ENCODE assay signal across 14 mouse cellular contexts in the genomic region with DNA sequence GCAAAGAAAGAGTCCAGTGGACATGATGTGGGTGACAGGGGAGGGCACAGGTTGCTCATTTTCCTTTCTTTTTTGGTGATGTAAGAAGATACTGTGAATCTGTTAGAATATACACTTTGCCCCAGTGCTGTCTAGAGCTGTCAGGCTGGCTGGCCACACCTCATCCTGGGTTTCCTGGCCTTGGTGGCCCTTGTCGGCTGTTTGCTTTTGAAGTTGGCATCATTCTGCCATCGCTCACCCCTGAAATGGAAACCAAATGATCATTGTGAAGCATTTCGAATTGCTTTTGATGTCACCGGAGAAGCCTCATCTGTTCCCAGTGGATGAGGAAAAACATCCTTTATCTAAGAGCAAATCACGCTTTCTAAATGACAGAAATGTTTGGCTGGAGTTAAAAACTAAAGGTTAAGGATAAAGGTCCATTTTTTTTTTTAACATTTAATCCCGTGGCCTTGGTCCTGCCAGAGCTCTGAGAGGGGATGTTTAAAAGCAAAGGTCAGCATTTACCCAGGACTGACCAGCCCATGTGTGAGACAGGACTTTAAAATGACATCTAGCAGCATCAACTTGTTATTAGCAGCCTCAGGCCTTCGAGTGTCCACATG.
A peak's percentile ranks its signal among the peaks of the same experiment; 100 is the strongest.
DNase-seq lines count a peak whose midpoint lies in the region.
"Had no signal": no experiment of that assay in that cellular context is flagged by ENCODE, and none has a peak within 500 bp of the region (broad histone marks: within the 10 kb centered on the region; RNA-seq: fewer than 3 reads in every experiment).

No protein-coding gene starts in this region.

- peak; percentile 77 to 87 for DNase-seq in adrenal gland, adult (ENCODE audit: inconsistent age in 2 of 2, low spot score in 1 of 2)
- DNase-seq in adrenal gland, postnatal 4 days (ENCODE audit: low spot score in 2 of 2), result no peak
- peak; percentile 31 for DNase-seq in heart, adult 11 months
- DNase-seq in heart, postnatal 25 days (ENCODE audit: low spot score), result no peak
- peak; percentile 63 for DNase-seq in adrenal gland, postnatal 10 days
- no peak for DNase-seq in T-cell, adult 2 months (ENCODE audit: low spot score)
- DNase-seq: cerebellum, adult 18-20 months; cerebellum, adult 9-10 months; cerebellum, postnatal 14 days; gastrocnemius, postnatal 10 days; heart, adult 18-20 months; heart, postnatal 10 days; heart, postnatal 4 days; kidney, adult 18-20 months had no signal

- intact Hi-C loops in heart, postnatal 25 days (cut with DNase I), result no loop called here

Comparison
In these comparisons a context has a peak if more than half of its experiments do, and no peak if none do; other contexts are left out.
1. DNase-seq: peak in adrenal gland, adult (2 of 2), heart, adult 11 months (single experiment) and adrenal gland, postnatal 10 days (single experiment); none in adrenal gland, postnatal 4 days (0 of 2), heart, postnatal 25 days (single experiment) and T-cell, adult 2 months (single experiment).